Mouse (Mus musculus): ENCODE measurements around the gene Sema3c. TPM values are rescaled to one million over a fixed set of nuclear protein-coding genes. Genes with fewer than 3 reads are reported as not detected.
"Not testable (repeated sequence)": the region's sequence is repeated elsewhere in the genome, so short reads cannot be mapped to it uniquely, and the experiment has no call there.

The Sema3c gene
- not detected for polyA plus RNA-seq (2017; shearing (Covaris generic))

DNA sequence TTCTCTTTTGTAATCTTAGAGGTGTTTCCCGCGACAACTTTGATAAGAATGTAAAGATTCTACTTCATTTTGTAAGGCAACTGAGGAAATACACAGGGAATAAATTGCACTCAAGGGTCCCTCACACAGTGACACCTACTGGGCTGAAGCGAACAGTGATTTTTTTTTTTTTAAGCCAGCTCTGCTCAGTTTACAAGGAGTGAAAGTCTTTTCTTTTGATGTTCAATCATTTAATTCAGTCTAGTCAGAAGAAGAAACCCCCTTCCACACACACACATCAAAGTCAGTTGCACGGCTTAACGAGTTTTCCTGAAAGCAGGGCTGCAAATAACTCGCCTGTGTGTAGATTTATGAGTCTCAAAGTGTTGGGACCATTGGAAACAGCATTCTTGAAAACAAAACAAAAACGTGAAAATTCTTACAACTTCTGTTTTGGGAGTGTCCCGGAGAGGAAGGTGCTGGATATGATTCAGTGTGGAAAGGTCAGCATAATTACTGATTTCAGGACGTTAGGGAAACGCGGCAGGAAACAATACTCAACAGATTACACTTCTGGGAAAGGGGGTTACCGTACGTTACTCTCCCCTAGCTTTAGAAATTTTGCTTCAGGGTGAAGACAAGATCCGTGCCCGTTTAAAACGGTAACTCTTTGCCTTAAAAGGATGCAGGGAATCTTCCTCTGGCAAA is at the start of gene Sema3c:
Sema3c (plus strand) TSS at position 588 of the 687 bp plus-strand sequence.
- ATAC-seq = no peak

DNA sequence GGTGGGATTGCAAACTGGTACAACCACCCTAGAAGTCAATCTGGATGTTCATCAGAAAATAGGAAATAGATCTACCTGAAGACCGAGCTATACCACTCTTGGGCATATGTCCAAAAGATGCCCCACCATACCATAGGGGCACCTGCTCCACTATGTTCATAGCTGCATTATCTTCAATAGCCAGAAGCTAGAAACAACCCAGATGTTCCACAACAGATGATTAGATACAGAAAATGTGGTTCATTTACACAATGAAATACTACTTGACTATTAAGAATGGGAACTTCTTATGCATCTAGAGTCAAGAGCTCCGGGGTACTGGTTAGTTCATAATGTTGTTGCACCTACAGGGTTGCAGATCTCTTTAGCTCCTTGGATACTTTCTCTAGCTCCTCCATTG is 42.9 kb upstream of the Sema3c start:
- ATAC-seq = not testable (repeated sequence)

DNA sequence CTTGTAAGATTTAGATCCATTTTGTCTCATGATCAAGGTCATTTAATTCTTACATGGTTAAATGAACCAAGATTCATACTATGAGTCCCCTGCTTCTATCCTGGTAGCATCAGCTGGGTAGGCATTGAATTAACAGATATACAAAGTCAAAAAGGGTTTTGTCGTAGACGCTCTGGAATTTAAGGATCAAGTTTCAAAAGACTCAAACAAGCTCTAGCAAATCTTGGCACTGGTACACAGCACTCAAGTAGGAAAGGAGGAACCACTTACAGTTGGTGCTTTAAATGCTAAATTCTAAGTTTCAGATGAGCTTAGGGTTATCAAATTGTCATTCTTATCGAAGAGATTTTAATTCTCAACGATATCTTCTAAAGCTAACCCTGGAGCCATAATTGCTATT is 30.9 kb upstream of the Sema3c start:
- ATAC-seq = no peak

DNA sequence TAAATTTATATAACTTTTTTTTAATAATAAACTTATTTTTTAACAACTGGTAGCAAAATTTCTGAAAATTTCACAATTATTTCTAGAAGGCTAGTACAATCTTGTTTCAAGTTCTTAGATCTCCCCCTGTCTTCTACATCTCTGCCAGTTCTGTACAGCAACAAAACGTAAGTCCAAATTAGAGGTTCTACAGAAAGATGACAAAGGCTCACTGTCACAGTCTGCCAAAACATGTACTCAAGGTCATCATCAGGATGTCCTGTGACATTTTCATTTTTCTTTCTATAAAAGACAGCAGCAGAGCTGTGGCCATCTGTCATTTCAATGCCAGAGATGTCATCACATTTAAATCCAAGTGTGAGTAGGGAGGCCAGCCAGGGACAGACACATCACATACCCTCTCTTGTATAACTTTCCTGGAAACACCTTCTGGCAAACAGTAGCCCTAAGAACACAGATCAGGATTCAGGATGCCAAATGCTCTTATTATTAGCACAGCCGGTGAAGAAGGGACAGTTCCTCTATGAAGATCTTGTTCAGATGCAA is 29.1 kb upstream of the Sema3c start:
- ATAC-seq = no peak

DNA sequence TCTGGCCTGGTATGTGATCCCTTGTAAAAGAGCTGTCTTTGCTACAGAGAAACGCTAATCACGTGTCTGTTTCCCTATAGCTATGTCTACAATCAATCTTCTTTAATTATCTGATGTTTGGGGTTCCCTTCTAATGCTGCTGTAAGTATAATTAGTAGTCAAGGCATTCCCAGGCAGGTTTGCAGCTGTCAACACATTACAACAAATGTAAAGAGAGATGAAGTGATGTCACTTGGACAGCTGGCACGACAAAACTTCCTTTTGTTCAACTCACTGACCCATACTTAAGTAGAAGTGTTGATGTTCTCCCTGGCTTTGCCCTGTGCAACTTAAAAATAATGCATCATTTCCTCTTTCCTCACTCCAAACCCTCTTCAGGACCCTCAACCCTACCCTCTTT is 22.4 kb upstream of the Sema3c start:
- no peak for ATAC-seq

DNA sequence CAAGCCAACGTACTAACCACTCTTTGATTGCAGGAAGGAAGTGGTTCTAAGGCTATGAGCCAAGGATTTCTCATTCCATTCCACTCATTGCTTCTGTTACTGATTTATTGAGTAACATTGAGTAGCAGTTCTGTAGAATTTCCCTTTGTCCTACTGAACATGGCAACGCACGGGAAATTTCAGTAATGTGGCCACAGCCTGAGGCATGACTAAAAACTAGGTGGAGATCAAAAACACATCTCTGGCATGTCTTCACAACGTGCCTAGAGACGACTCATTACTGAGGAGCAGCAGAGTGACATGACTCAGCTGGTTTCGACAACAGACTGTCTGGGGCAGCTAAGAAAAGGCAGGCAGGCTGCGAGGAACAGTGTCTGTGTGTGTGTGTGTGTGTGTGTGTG is 18.0 kb upstream of the Sema3c start:
- no peak for ATAC-seq

DNA sequence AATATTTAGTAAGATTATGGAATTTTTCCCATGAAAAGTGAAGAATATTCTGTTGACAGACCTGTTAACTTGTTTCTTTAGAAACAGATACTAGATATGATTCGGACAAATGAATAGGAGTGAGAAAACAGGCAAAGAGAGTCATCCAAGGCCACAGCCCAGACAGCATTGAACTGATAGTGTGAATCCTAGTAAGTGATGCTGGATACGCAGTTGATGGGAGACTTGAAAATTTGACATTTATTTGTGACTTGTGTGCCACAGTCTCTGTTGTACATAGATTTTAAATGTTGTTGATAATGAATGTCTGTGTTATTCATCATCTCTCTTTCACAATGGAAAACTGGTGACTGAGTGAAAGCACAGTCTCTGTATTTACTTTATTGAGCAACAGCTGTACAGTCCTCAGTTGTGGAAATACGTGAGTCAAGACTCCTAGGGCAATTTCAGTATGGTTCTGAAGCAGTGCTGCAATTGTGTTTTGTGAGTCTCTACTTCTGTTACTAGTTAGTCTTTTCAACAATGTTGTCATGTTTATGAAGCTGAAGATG is 17.3 kb upstream of the Sema3c start:
- no peak for ATAC-seq

DNA sequence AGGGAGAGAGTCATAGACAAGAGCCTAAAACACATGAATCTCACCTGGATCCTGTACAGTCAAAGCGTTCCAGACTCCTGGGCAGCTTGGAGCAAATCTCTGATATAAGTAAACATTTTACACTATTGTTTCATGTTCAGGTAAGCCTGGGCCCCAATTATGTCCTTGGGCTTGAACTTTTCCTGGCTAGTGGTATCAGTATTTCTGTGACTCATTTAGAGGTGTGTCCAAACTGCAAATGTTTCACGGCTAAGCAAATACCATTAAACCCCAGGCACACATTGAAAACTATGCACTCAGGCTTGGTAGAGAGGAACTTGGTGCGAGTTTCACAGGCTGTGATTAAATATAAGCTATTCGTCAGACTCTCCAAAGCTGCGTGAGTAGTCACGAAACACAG is 2.5 kb upstream of the Sema3c start:
- ATAC-seq = no peak

DNA sequence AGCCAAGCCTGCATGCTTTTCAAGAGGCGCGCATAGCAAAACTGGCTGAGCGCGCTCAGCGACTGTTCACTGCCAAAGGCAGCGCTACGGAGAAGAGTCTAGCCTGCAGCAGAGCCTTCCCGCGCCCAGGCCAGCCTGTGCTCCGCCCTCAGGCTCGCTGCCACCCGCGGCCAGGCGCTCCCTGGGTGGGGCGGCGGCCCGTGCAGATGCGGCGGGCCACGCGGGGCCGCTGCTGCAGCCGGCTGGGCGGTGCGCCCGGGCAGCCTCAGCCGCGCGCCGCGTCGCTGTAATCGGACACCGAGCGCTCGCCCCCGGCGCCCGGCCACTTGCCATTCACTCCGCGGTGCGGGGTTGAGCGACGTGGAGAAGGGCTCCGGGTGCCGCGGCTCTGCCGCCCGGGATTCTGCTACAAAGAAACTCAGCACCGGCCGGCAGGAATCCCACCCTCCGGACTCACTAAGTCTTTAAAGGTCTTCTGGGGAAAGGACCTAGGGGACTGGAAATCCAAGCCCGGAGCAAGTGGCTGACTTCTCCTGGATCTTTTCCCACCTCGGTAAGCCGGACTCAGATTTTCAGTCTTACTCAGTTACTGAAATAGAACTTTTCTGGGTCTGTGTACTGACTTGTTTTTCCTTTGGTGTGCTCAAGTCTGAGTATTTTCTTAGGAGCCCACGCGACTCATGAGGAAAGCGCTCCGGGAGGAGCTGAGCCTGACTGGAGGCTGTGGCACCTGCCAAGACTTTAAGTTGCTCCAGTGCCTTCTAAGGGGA is 517 bp downstream of the Sema3c start:
- no peak for ATAC-seq

DNA sequence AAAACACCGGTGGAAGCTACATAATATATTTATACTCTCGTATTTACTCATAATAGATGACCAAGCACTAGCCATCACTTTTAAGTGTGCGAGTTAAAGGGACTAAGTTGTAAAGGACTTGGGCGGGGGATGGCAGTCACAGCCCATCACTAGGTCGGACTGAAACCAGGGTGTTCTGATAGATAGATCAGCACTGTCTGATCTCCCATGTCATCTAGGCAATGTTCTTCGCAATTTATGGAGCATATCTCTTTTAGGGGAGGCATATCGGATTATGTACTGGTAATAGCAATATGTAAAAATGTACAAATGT is 1.1 kb downstream of the Sema3c start:
- no peak for ATAC-seq

DNA sequence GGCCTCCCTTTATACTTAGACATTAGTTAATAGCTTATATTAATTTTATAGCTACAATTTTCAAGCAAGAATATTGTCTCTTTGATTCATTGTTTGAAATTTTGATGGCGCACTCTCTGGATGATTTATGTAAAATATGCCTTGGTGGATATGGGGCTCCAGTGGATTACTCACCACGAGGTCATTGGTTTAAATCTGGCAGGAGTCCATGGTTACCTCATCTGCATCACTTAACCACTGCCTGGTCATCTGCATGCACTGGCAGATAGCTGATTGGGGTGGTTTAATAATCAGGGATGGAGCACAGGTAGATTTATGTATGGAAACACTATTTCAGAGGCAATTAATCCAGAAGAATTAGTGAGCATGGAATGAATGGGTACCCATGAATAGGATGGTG is 2.0 kb downstream of the Sema3c start:
- no peak for ATAC-seq

DNA sequence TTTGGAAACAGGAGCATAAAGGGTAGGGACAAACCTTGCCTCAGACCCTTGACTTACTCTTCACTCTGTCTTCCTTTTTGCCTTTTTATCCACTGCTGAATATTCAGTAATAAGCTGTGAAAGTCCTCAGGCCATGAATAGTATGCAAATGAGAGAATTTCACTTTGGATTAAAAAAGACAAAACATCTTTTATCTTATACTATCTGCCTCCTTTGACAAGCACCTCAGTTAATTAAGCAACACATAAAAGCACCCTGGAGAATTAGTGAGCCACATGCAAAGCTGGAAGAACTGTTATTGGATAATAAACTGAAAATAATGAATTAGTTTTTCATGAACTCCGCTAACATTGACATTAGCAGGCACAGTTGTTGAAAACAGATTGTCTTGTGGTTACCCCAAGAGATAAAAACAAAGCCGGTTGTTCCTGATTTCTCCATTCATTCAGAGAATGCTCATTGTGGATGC is 8.0 kb downstream of the Sema3c start:
- no peak for ATAC-seq

DNA sequence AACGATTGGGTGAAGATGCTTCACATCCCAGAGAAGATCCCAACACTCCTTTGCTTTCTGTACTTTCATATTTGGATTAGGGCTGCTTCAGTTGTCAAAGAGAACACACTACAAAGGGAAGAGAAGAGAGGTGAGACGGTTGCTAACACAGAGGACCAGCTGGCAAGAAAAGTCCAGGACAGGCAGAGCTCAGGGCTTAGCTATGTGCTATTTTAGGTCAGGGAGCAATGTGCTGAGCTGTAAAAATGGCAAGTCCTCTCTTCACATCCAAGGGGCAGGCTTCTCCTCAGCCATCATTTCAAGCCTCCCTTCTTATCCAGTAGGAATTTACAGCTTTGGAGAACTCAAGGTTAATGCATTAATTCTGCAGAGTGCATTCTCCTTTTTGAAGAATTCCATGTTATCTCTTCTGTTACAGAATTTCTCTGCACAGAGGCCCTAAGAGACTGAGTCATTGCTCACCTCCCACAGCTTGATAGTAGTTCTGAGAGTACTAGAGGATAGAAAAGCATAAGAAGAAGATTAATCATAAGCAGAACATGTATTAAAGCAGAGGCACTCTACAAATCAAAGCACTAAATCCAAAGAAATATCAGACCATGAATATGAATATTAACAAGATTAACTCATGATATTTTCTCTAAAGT is 10.3 kb downstream of the Sema3c start:
- ATAC-seq = no peak

DNA sequence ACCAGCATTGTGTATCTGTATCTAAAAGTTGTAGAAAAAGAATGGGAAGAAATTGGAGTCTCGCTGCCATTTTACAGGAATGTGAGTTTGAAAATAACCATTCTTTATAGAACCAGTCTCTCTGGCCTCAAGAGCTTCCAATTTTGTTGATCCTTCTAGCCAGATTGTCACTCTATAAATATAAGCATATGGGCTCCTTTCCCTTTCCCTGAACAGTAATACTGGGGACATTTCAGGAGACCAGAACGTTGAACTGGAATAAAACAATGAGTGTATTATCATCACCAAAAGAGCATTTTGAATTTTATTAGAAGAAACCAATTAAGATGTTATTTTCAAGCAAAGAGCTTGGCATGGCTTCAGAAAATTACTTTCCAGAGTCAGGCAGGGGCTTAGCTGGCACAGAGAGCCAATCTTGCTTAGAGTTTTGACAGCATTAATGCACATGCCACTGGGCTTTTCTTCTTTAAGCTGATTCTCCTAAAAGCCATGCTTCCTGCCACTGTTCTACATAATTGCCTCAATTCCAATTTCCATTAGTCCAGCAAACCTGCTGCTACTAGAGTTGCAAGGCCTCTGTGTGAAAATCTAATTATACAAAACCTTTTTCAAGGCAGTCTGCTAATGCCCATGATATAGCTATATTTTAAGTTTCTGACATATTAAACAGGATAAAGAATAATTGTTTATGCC is 12.6 kb downstream of the Sema3c start:
- ATAC-seq = no peak

DNA sequence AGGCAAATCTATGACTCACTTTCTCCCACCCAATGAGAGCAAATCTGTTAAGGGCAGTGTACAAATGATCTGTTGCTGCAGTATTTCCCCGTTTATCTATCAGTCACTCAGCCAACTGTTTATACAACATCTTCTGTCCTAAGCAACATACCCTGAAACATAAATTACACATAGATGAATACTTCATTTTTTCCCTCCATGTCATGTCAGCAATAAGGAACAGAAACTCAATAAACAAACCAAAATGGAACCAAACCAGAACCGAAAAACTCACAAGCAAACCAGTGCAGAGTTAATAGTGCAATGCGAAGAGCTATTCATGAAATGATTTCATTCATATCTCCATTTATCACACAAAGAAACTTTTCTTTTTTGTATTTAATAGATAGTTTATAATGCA is 17.8 kb downstream of the Sema3c start:
- no peak for ATAC-seq

DNA sequence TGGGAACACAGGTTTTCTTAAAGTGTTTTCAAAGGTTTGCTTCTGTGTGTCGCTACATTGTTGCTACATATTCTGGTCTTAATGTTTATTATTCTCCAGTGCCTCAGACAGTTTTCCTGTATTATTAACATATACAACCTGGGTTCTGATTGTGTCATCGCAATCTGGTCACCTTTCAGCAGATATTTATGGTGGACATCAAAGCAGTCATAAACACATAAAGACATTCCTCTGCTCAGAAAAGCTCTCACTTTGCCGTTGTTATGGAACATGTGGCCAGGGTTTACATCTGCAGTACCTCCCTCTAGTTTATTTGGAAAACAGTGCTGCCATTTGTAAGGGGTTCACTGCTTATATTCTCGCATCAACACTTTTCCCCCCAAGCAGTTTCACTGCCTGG is 27.6 kb downstream of the Sema3c start:
- ATAC-seq = no peak

DNA sequence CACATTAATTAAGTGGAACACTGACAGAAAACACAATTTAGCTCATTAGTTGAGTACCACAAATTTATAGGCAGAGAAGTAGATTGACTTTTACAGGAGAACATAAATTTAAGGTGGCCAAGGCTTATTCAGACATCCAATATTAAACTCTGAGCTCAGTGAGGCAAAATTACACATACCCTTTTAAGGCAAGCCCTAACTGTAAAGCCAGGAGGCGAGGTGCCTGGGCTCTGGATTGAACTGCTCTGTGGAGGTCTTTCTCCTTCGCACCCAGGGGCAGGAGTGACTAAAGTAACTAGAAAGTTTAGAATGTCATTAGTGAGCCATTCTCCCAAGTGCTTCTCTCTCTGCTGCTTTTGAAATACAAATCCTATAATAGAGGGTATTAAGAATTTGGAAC is 46.5 kb downstream of the Sema3c start:
- ATAC-seq = no peak

DNA sequence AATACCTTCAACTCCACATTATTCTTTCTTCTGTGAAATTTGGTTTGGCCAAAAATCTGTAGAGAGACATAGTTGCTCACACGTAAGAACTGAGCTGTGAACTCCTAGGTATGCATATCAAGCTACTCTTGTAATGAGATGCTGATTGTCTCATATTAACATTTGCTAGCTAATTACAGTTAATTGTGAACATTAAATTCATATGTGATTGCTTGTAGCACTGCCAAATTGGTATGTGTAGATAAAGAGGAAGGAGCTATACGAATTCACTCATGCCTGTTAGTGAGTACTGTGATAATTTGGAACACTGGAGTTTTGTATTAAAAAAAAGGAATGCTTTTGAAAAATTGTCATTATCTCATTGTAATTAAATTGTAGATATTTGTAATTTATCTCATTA is 48.5 kb downstream of the Sema3c start:
- ATAC-seq = no peak

DNA sequence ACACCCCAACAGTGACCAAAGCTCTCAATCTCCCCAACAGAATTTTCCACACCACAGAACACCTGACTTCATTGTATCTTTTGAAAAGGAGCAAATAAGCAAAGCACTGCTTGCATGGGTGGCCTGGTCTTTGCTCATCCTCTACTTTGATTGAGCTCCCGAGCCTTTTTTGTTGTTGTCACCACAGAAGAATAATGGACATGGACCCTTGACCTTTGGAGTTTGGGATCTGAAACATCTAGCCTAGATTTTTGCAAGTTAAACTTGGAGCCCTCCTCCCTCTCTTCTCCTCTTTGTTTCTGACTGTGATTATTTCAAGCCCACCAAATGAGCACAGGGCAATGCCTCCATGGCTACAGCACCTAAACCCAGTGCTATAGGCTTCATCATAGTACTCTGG is 54.5 kb downstream of the Sema3c start:
- no peak for ATAC-seq

DNA sequence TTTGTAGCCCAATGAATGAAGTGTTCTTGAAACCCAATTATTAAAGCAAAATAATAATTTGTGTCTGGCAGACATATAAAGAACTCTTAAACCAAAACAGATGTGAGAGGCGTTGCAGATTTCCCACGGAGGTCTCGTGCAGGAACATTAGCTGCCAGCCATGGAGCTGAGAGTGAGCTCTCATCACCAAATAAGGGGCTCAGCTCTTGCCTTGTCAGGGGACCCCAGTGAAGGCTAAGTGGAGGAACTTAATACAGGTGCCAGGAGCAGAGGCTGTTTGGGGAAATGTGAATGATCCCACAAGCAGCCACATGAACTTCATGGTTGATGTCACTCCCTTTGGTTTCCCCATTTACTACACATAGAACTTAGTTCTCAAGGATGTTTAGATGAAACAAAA is 55.5 kb downstream of the Sema3c start:
- ATAC-seq = no peak

DNA sequence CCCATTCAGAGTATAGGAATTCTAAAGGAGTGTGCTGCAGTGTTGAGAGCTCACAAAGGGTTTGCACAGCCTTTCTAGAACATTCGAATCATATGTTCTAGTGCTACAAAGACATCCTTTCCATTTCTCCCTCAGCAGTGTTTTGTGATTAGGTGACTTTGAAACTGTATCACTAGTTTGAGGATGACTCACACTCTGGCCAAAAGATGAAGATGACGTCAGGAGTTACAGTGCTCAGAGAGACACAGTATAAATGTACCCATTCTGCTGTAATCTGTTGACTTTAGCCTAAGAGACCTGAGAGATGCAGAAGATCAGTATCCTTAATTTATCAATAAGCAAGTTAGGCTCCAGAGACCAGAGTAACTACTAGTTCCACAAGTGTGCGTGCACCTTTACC is 65.4 kb downstream of the Sema3c start:
- no peak for ATAC-seq

DNA sequence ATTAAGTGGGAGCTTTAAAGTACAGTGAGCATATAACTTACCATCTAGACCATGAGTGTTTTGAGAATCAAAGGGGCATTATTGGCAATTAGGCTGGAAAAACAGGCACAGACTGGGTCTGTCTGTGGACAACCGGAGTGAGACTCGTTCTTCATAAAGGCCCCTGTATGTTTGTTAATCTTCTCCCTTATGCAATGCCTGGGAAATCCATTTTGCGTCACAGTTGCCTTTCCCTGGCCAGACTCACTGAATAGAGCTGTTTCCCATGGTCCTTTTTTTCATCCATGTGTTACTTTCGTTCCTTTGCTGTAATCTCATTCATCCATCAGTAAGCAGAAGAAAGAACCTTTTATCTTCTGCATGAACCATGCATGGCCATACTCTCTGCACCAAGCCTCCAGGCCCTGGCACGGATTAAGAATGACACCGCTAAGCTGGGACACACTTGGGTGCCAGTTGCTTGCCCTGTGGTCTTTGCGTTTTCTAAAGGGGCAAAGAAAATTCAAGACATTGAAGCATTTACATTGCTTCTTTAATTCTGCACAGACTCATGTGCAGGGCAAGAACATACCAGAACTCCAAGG is 73.7 kb downstream of the Sema3c start:
- no peak for ATAC-seq
